Mouse (Mus musculus): ENCODE measurements at regions not wholly inside any gene's neighbourhood (a gene's known extent, or its start where the extent isn't known, plus 50 kb on each side); places are given as distances from the start of the nearest gene placed in this dataset.

DNA sequence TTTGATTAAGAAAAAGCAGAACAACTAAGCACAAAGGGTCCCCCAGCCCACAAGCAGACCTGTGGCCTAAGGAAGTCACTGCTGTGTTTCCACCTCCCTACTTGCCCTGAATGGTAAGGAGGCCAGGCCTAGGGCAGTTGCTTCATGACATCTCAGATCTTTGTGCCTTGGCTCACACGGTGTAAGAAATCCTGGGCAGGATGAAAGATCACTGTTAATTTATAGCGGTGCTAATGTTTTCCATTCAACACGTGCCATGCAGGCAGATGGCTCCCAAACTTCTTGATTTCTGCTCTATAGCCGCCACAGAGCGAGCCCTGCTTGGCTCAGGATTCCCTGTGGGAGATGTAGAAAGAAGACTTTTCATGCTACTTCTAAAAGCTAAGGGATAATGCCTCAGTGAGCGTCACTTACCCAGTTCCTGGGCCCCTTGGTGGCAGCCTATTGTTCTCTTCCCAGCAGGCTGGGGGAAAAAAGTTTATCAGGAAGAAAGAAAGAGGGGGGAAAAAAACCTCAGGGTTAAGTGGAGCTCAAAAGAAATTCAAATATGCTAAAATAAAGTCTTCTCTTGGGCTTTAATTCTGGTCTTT lies 327.4 kb downstream of the Adgrl2 start:
- in situ Hi-C loops (cut with MboI, MseI), result no loop called here

DNA sequence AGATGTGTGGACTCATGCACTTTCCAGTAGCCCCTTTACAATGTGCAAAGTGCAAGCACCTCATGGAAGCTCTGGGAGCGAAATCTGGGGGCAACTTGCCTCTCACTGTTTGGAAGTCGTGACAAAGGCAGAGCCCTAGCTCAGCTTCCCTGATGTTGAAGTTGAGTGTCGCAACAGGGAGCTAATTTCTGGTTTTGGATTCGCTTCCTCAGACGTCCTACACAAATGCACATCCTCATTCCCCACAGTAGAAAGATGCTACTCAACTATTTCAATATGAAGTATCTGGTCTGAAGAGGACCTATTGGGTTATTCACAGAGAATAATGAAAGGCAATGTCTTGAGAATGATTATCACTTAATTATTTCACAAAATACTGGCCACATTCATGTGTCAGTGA lies 331.3 kb downstream of the Adgrl2 start:
- in situ Hi-C loops (cut with MboI, MseI), result no loop called here

DNA sequence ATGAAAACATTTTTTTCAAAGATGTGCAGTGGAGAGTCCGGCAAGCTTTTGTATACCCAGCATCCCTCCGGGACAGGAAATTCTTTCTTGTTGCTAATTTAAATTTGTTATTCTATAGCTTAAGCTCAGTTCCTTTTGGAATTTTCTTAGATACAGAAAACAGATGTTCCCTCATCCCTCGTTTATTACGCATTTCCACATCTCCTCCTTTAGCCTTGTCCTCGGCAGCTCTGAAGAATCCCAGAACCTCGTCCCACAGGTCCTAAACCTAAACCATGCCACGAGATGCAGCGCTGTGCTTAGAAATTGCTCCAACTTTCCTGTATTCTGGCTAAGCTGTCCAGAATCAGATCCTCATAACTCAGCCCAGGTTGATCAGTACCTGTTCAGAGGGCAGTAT lies 332.0 kb downstream of the Adgrl2 start:
- in situ Hi-C loops (cut with MboI, MseI), result no loop called here

DNA sequence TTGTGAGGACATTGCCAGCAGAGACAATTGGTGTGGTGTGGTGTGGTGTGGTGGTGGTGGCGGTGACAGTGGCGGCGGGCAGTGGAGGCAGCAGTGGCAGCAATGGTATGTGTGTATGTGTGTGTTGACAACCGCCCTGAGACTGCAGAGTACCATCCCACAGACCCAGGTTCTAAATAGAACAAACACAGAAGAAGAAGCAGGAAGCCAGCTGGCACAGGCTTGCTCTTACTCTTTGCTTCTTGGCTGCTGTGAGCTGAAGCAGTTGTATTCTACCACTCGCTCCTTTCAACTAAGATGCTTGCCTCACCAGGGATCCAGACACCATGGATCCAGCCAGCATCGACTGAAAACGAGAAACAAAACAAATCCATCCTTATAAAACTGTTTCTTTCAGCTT lies 334.2 kb downstream of the Adgrl2 start:
- in situ Hi-C loops (cut with MboI, MseI), result no loop called here

DNA sequence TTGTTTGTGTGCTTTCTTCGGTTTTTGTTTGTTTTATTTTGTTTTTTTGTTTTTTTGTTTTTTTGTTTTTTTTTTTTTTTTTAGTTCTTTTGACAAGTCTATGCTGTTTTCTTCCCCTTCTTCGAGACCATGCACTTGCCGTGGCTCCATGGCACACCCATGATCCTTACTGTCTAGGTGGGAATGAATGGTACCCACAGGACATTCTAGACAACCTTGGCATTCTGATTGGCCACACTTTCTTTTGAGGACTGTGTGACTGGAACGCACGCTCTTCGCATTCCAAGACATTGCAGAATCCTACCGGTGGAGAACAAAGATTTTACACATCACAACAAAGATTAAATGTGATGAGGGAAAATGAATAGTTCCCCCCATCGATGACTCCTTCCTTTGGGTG lies 340.1 kb downstream of the Adgrl2 start:
- in situ Hi-C loops (cut with MboI, MseI), result no loop called here

DNA sequence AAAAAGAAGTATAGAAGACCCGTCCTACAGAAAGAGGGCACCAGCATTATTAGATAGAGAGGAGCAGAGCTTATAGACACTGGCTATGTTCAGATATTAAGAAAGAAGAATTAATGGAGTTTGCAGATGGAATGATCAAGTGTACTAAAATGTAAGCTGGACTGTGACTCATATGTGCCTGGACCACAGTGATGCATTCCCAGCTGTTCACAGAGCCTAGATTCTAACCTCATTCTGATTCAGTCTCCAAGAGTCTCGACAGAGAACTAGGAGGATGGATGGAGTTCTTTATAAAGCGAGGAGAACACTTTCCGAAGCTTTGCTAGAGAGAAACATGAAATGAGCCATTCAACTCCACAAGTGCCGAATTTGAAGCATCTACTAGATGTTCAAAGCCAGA lies 345.4 kb downstream of the Adgrl2 start:
- in situ Hi-C loops (cut with MboI, MseI), result loop anchor here in 1 of 2 experiments (25.0 kb wide), 1 partner anchor 1442 kb away; no protein-coding TSS in a partner anchor

DNA sequence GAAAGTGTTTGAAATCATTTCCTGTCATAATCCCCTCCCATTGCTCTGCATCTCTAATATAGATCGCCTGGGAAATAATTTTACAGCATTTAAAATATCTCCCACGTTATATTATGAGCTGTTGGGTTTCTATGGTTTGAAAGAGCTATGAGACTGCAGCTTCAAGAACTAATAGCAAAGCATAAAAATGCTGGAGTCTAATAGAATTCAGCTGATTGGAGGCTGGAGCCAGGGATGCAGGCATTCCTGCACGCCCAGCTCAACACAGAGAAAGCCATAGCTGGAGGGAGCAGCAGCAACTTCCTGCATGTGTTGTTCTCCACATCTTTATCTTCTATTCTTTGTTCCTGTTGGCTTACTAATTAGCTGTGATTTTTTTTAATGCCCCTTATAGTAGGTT lies 348.8 kb downstream of the Adgrl2 start:
- in situ Hi-C loops (cut with MboI, MseI), result loop anchor here in 1 of 2 experiments (25.0 kb wide), 1 partner anchor 1446 kb away; no protein-coding TSS in a partner anchor

DNA sequence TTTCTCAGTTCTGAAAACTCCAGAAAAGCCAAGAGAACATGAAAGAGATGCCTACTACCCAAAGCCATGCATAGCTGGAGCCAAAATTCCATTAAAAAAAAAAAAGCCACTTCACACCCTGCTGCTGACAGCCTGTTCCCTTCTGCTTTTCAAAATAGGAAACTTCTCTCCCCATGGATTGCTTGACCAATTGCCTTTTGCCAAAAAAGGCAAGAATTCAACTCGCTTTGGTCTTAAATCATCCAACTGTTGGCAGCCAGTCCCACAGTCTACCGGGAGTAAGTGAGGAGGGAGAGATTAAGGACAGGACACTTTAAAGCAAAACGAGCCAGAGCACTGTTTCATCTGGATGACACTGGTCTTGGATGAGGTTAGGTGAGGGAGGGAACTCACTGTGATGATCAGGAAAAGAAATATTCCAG lies 349.7 kb downstream of the Adgrl2 start:
- in situ Hi-C loops (cut with MboI, MseI), result loop anchor here in 1 of 2 experiments (25.0 kb wide), 1 partner anchor 1447 kb away; no protein-coding TSS in a partner anchor

DNA sequence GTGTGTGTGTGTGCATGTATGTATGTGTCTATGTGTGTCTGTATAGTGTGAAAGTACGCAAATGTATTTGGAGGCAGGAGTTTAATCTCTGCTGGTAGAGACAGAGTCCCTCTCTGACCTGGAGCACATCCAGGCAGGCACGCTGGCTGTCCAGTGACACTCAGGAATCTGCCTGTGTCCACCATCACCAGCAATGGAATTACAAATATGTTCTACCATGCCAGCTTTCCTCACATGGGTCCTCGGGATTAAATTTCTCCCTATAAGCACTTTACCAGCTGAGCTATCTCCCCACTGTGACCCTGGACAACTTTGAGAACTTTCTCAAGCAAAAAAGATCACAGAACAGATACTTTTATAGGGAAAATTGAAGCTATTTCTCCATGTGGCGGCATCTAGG lies 355.3 kb downstream of the Adgrl2 start:
- in situ Hi-C loops (cut with MboI, MseI), result loop anchor here in 1 of 2 experiments (25.0 kb wide), 1 partner anchor 1452 kb away; no protein-coding TSS in a partner anchor

DNA sequence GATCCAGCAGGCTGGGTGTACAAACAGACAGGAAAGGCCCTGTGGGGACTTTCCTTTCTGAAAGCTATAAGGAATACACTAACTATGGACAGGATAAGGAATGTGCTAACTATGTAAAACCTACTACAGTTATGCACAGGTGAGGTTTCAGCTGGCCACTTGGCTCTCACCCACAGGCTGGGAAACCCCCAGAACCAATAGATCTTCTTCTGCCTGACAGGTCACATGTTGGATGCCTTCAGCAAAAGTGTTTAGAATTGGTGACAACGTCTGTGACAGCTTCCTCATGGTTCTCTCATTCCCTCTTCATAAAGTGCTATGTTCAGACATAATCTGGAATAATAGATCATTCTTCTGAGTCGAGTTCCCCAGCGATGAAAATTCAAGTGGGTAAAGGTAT lies 356.0 kb downstream of the Adgrl2 start:
- in situ Hi-C loops (cut with MboI, MseI), result loop anchor here in 1 of 2 experiments (25.0 kb wide), 1 partner anchor 1453 kb away; no protein-coding TSS in a partner anchor

DNA sequence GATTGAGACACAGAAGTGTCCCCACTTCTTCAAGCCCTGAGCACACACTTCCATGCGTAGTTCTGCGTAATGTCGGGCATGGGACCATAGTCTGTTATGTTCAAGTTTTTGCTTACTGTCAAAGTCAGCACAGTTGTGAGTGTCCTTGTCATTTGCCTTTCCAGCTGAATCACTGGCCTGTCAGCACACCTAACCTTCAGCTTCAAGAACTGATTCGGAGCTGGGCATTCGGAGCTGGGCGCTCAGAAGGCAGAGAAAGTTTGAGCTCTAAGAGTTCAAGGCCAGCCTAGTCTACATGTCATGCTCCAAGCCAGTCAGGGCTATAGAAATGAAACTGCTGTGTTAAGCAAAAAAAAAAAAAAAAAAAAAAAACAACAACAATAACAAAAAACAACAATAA lies 357.1 kb downstream of the Adgrl2 start:
- in situ Hi-C loops (cut with MboI, MseI), result loop anchor here in 1 of 2 experiments (25.0 kb wide), 1 partner anchor 1454 kb away; no protein-coding TSS in a partner anchor

DNA sequence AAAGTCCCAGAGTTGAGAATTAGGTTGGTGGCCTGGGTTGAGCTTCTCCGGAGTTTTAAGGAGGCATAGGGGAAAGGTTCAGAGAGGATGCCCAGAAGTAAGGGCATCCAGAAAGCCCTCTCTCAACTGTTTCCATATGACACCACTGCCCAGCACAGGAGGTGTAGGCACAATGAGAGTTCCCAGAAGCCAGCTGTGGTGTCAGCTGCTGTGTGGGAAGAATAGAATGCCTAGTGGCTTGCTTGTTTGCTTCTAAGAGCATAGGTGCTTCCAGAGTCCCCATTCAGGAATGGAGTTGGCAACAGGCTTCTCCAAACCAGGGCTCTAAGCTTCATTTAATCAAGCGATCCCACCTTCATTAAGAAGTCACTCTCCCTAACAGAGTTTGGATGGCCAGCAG lies 357.9 kb downstream of the Adgrl2 start:
- in situ Hi-C loops (cut with MboI, MseI), result loop anchor here in 1 of 2 experiments (25.0 kb wide), 1 partner anchor 1455 kb away; no protein-coding TSS in a partner anchor

DNA sequence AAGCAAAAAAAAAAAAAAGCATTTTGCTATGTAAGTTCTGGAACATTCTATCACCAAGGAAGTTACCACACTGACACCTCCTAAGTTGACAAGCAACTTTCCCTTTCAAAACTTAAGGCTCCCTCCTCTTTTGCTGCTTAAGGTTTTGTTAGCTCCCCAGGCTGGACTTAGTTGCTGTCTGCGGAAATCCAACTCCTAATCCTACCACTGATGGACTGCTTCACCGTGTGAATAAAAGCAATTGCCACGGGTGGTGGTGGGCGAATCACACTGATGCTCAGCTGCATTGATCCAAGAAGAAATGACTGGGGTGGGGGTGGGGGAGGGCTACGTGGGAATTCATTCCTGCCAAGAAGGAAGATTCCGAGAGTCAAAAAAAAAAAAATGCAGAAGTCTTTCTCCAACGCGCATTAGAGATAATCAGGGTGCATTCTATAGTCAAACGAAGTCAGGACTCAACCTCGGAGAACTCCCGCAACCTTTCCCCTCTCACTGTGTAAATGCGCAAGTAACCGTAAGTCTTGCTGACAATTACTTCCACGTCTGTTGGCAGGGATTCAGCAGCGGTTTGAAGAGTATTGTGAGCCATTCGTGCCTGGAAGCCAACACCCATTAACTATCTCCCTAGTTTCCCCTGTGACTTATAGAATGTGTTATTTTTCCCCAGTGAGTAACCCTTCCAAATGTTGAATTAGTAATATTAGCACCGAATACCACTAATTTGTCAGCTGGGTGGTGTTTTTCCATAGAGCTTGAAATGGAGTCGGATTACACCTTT lies 358.8 kb downstream of the Adgrl2 start:
- in situ Hi-C loops (cut with MboI, MseI), result loop anchor here in 1 of 2 experiments (25.0 kb wide), 1 partner anchor 1456 kb away; no protein-coding TSS in a partner anchor

DNA sequence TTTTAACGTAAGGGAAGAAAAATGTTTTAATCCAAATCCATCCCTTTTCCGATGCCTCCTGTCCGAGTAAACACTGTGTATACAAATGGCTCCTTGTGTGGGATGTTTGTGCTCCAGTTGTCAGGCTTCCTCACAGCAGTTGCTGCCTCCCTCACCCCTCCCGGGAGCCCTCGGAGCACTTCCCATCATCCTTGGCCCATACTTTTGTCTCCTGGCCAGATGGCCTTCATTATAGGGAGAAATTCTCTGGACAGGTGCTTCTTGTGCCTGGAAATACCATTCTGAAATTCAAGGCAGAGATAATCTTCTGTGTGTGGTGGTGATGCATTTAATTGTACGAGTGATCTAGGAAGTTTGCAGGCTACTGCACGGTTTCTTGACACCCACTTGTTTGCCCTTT lies 359.5 kb downstream of the Adgrl2 start:
- in situ Hi-C loops (cut with MboI, MseI), result loop anchor here in 1 of 2 experiments (25.0 kb wide), 1 partner anchor 1456 kb away; no protein-coding TSS in a partner anchor

DNA sequence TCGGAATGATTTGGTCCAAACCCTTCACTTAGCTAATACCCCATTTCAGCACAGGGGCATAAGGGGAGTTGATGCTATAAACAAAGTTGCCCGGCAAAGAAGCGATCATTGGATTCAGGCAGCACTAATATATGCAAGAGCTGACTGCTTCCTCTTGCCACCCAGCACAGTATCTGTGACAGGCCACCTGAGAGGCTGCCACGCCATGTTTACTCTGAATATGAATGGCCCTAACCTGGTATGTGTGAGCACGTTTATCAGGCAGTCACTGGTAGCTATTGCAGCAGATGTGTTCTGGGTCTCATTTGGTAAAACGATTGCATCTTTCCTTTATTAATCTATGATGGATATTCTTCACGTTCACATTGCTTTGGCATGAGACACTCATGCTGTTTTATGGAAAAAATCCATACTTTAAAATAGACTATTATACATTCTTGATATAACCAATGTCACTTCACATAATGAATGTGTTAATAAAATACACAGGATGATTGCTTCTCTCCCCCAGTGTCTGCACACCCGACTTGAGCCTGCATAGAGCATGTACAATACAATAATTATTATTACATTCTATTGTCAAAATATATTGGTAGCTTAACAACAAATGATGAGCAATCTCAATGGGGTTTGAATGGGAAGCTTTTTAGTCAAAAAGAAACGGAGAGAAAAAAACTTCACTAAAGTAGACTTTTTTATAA lies 375.2 kb downstream of the Adgrl2 start:
- in situ Hi-C loops (cut with MboI, MseI), result no loop called here

DNA sequence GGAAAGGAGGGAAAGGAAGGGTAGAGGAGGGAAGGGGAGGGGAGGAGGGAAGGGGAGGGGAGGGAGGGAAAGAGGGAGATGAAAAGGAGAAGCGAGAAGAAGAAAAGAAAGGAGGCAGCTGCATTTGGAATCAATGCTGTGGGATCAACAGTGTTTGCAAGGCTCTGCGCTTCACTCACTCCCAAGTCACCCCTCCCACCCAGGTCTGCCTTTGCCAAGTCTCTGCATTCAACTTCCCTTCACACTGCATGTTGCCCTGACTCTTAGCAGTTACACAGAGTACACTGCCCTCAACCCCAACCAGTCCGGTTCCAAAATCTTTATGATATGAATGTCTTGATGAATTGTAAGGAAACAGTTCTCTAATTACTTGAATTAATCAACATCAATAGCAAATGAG lies 376.9 kb downstream of the Adgrl2 start:
- in situ Hi-C loops (cut with MboI, MseI), result no loop called here

DNA sequence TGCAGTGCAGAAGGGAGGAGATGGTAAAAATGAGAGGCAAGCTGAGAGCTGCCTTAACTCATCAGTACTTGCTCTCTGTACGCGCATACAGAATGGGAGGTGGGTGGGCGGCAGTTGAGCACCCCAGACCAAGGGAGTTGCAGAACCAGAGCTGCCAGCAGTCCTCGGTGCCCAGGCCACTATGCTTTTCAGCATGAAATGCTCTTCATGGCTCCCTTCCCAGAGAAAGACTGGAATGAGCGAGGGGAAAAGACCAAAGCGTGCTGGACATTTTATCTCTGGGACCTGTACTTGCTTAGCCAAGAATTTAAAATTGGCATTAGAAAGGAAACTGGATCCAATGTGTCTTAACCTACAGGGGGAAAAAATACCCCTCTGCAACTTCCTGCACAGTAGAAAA lies 387.1 kb downstream of the Adgrl2 start:
- in situ Hi-C loops (cut with MboI, MseI), result no loop called here

DNA sequence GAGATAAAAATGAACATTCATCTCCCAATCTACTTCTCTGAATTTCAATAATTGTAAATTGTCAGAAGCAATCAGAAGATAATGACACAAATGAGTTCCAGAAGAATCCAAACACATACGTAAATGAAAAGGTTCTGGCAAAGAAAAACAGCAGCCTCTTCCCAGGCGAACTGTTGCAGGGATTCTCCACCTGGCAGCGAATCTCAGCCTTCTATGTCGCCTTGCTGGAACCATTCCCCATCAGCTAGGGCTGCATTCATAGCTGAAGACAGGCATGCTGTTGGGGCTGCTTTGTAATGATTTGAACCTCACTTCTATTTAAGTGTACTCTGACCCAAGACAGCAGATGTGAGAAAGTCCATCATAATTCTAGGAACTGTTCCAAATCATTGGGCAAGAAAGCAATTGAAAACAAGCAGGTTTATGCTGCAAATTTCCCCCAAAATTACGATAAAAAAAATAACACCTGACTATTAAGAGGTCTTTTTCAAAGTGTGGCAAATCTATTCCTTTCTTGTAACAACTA lies 387.6 kb downstream of the Adgrl2 start:
- in situ Hi-C loops (cut with MboI, MseI), result no loop called here

DNA sequence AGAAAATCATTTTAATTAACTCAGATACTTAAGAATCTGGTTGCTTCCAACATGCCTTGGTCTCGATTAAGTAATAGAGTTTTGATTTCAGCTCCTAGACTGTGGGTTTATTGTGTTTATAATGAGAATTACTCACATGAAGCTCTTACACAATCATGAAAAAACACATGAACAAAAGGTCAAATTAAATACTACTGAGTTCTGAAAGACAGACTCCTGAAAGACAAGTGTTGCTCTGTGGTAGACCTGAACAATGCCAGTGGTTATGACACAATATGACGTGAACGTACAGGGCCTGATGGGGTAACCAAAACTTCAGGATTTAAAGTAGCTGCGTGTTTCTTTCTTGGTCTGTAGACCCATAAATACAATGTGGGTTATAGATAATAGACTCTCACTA lies 394.8 kb downstream of the Adgrl2 start:
- in situ Hi-C loops (cut with MboI, MseI), result no loop called here

DNA sequence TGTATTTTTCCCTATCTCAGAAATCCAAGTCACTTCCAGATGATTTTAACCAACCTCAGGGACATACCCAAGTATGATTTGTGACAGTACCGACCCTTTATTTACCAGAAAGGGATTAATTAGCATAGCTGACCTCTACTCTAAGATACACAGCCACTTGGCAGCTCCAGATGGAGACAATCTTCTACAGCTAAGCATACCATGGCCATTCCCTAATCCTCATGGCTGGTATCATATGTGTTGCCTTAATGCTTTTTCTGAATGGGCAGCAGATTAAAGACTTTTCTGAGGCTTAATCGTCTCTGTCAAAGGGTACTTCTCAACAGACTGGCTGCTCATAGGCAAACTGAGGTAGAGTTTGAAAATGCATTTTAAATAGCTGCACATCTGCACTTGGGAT lies 400.8 kb downstream of the Adgrl2 start:
- in situ Hi-C loops (cut with MboI, MseI), result no loop called here

DNA sequence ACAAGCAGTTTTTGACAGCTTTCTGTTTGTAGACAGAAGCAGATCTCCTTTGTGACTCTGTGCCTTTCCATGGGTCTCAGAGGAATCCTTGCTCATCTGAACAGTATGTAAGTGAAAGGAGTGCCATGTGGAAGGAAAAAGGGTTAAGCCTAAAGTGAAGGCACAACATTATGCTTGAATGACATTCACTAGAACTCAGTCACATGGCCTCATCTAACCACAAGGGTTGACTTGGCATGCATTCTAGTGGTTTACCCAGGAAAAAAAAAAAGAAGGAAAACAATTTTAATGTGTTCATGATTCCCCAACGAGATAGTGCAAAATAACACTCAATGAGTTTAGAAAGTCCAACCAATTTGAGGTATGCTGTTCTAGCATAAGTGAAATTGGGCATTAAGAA lies 414.6 kb downstream of the Adgrl2 start:
- in situ Hi-C loops (cut with MboI, MseI), result no loop called here

DNA sequence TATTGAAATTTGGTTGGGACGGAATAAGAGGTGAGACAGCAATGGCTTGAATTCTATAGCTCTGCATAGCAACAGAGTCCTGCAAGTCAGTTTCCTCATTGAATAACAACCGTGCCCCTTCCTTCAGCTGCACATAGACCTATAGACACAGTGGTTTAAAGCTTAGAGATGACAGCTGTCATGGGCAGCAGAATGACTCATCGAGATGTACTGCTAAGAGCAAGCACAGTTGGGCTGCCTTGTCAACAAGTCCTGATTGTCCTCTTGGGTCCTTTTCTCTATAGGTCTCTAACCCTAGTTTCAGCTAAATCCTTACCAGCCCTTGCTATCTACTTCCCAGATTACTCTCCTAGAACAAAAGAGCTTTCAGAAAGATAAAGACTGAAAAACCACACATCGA lies 417.9 kb downstream of the Adgrl2 start:
- in situ Hi-C loops (cut with MboI, MseI), result no loop called here
